Comparison of ENCODE assay signal across 10 mouse cellular contexts in the genomic region with DNA sequence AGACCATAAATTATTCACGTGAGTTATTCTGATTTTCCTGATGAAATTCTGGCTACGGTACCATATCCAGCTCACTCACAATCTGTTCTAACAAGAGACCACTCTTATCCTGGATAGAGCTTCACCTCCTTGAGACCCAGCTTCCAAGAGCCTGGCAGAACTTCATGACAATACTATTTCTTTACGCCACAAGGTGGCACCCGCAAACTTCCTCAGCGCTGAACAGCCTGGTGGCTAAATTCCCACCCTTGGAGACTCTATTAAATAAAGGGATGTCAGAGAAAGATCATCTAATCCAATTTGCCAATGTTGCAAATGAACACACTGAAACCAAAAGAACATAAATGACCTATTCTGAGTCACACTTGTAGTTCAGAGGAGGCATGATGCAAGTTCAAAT. TPM values are rescaled to one million over a fixed set of nuclear protein-coding genes. Genes with fewer than 3 reads are reported as not detected.
A peak's percentile ranks its signal among the peaks of the same experiment; 100 is the strongest.
DNase-seq lines count a peak whose midpoint lies in the region; ATAC-seq and TF ChIP-seq lines count a peak whose summit lies in the region.
"Had no signal": no experiment of that assay in that cellular context is flagged by ENCODE, and none has a peak within 500 bp of the region (broad histone marks: within the 10 kb centered on the region; RNA-seq: fewer than 3 reads in every experiment).

No protein-coding gene starts in this region.

- no peaks in the 10 kb centered on the region for H3K36me3 ChIP-seq in forebrain, embryonic 11.5 days (ENCODE audit: control insufficient read depth, insufficient read depth, low read length)
- no peaks in the 10 kb centered on the region for H3K36me3 ChIP-seq in forebrain, embryonic 15.5 days
- no peaks in the 10 kb centered on the region for H3K36me3 ChIP-seq in stomach, postnatal 0 days (ENCODE audit: control insufficient read depth, insufficient read depth, low read length)
- H3K36me3 ChIP-seq: G1E; liver, embryonic 15.5 days had no signal

- H3K4me2 ChIP-seq in forebrain, embryonic 11.5 days (ENCODE audit: low read depth, low read length, severe bottlenecking): no peak overlapping the region
- H3K4me2 ChIP-seq in forebrain, embryonic 15.5 days (replicated peaks): no peak overlapping the region
- H3K4me2 ChIP-seq in stomach, postnatal 0 days (replicated peaks; ENCODE audit: low read depth): no peak overlapping the region
- H3K4me2 ChIP-seq: liver, embryonic 15.5 days had no signal

- no peaks in the 10 kb centered on the region for H3K27me3 ChIP-seq in forebrain, embryonic 11.5 days (ENCODE audit: control insufficient read depth, insufficient read depth, low read length)
- H3K27me3 ChIP-seq in forebrain, embryonic 15.5 days: no peaks in the 10 kb centered on the region
- H3K27me3 ChIP-seq in stomach, postnatal 0 days (ENCODE audit: control insufficient read depth, insufficient read depth, low read length): no peaks in the 10 kb centered on the region
- H3K27me3 ChIP-seq: liver, embryonic 15.5 days had no signal

- H3K9me3 ChIP-seq in forebrain, embryonic 11.5 days (ENCODE audit: control insufficient read depth, low read length): no peaks in the 10 kb centered on the region
- no peaks in the 10 kb centered on the region for H3K9me3 ChIP-seq in forebrain, embryonic 15.5 days
- no peaks in the 10 kb centered on the region for H3K9me3 ChIP-seq in stomach, postnatal 0 days (ENCODE audit: control insufficient read depth, low read length)
- H3K9me3 ChIP-seq: liver, embryonic 15.5 days had no signal

- WGBS in forebrain, embryonic 11.5 days: 17% methylated on average over 5 of the region's 5 CpGs
- WGBS in forebrain, embryonic 15.5 days: 19% methylated on average over 5 of the region's 5 CpGs
- WGBS in stomach, postnatal 0 days: 13% methylated on average over 5 of the region's 5 CpGs

- TF ChIP-seq CTCF in stomach, postnatal 0 days (IDR thresholded peaks at IDR 0.05; ENCODE audit: low read depth): peak; percentile 85

- ATAC-seq in forebrain, embryonic 11.5 days (replicated peaks; ENCODE audit: low FRiP score): no peak
- no peak for ATAC-seq in forebrain, embryonic 15.5 days (replicated peaks)
- no peak for ATAC-seq in stomach, postnatal 0 days (ENCODE audit: low FRiP score, low TSS enrichment)

- no peak overlapping the region for H3K4me3 ChIP-seq in forebrain, embryonic 11.5 days (ENCODE audit: low read depth, low read length)
- H3K4me3 ChIP-seq in forebrain, embryonic 15.5 days: no peak overlapping the region
- H3K4me3 ChIP-seq in stomach, postnatal 0 days (ENCODE audit: low read depth, low read length): no peak overlapping the region
- H3K4me3 ChIP-seq: liver, embryonic 15.5 days had no signal

- no peak overlapping the region for H3K9ac ChIP-seq in forebrain, embryonic 11.5 days (ENCODE audit: low read length)
- H3K9ac ChIP-seq in forebrain, embryonic 15.5 days (replicated peaks): no peak overlapping the region
- H3K9ac ChIP-seq in stomach, postnatal 0 days (ENCODE audit: low read length): no peak overlapping the region
- H3K9ac ChIP-seq: liver, embryonic 15.5 days had no signal

- no peaks in the 10 kb centered on the region for H3K4me1 ChIP-seq in forebrain, embryonic 11.5 days (replicated peaks; ENCODE audit: control insufficient read depth, insufficient read depth, low read length)
- no peaks in the 10 kb centered on the region for H3K4me1 ChIP-seq in forebrain, embryonic 15.5 days
- H3K4me1 ChIP-seq in stomach, postnatal 0 days (replicated peaks; ENCODE audit: control insufficient read depth, insufficient read depth): no peaks in the 10 kb centered on the region
- H3K4me1 ChIP-seq: liver, embryonic 15.5 days had no signal

- peak; percentile 64 for DNase-seq in forebrain, embryonic 11.5 days (ENCODE audit: low spot score)
- DNase-seq in CD4-positive helper T cell, adult 2 months (ENCODE audit: low read depth, low spot score): peak; percentile 28
- peak; percentile 15 for DNase-seq in c-Kit-positive CD71-positive TER-119-negative erythroid progenitor cells, embryonic 14.5 days (ENCODE audit: low read depth)
- DNase-seq in frontal cortex, adult 2 months (ENCODE audit: extremely low spot score in 1 of 2, low spot score in 1 of 2): peak; percentile 23 to 84
- peak; percentile 47 to 83 for DNase-seq in layer of hippocampus, adult 18-20 months (ENCODE audit: low spot score in 2 of 2)
- peak; percentile 75 for DNase-seq in lung, postnatal 14 days
- peak; percentile 53 for DNase-seq in stomach, postnatal 0 days (ENCODE audit: low spot score)

- no peak for TF ChIP-seq EP300 in stomach, postnatal 0 days (optimal IDR thresholded peaks at IDR 0.05)

- H3K27ac ChIP-seq in forebrain, embryonic 11.5 days (ENCODE audit: low read depth, low read length): no peak overlapping the region
- no peak overlapping the region for H3K27ac ChIP-seq in forebrain, embryonic 15.5 days (replicated peaks)
- no peak overlapping the region for H3K27ac ChIP-seq in stomach, postnatal 0 days (replicated peaks)
- H3K27ac ChIP-seq: liver, embryonic 15.5 days had no signal

RNA-seq across cellular contexts. Expression of gene Yes1, which starts 22.8 kb away (rescaled TPM):
- polyA plus RNA-seq in forebrain, embryonic 11.5 days (2014; fragmentation: Nextera tagmentation; extraction: Ambion mirVana): 36.4 and 37.4 TPM in 2 replicates
- 23.3 and 23.7 TPM in 2 replicates for polyA plus RNA-seq in forebrain, embryonic 15.5 days (2015; fragmentation: Nextera tagmentation; extraction: Ambion mirVana)
- 9.9 and 10.7 TPM in 2 replicates for polyA plus RNA-seq in frontal cortex, adult 2 months (2012; rRNA removed)
- 10 to 100 TPM; 10.1 to 13.0 TPM for total RNA-seq in layer of hippocampus, adult 18-20 months (2021)
- polyA plus RNA-seq in stomach, postnatal 0 days (2015; fragmentation: Nextera tagmentation; extraction: Ambion mirVana): 14.2 and 15.0 TPM in 2 replicates

Comparison
In these comparisons a context has a peak if more than half of its experiments do, and no peak if none do; other contexts are left out.
1. DNase-seq: peak in every context shown above with its lines; median percentile 75 in lung, postnatal 14 days; 65 in layer of hippocampus, adult 18-20 months; 64 in forebrain, embryonic 11.5 days; 54 in frontal cortex, adult 2 months; 53 in stomach, postnatal 0 days; 28 in CD4-positive helper T cell, adult 2 months; 15 in c-Kit-positive CD71-positive TER-119-negative erythroid progenitor cells, embryonic 14.5 days.